Mouse (Mus musculus) kidney, postnatal 0 days (tissue): ENCODE data around the gene Spdye4a. TPM values are rescaled to one million over a fixed set of nuclear protein-coding genes. Genes with fewer than 3 reads are reported as not detected.
"Not testable (repeated sequence)": the region's sequence is repeated elsewhere in the genome, so short reads cannot be mapped to it uniquely, and the experiment has no call there.

Experiments
- ATAC-seq: fragments of 200-750 bp; cut with Nextera tagmentation; replicated peaks from 2 replicates; pipeline ENCODE4 v1.8.0; 2017; ENCODE audit warnings: low read depth, moderate number of reproducible peaks, moderate TSS enrichment, moderate library complexity; ENCODE audit not compliant: low FRiP score
- DNase-seq: peaks from one replicate; pipeline ENCODE4 v3.0.0-alpha.2; 2016; ENCODE audit warnings: low spot score
- H3K27ac ChIP-seq: fragments of 300-500 bp; sonication (generic); 2 replicates; pipeline ENCODE4 v1.5.1; 2014; ENCODE audit warnings: mild to moderate bottlenecking
- H3K27me3 ChIP-seq: fragments of 300-500 bp; sonication (generic); 2 replicates; pipeline ENCODE4 v1.6.1; 2014; ENCODE audit warnings: low read length, mixed read lengths; ENCODE audit not compliant: insufficient read depth
- H3K36me3 ChIP-seq: fragments of 300-500 bp; sonication (generic); 2 replicates; pipeline ENCODE4 v1.6.1; 2014; ENCODE audit warnings: low read length, mixed read lengths; ENCODE audit not compliant: insufficient read depth
- H3K4me1 ChIP-seq: fragments of 300-500 bp; sonication (generic); replicated peaks from 2 replicates; pipeline ENCODE4 v1.6.1; 2014; ENCODE audit warnings: antibody characterized with exemption, low read length, mixed read lengths; ENCODE audit not compliant: insufficient read depth
- H3K4me2 ChIP-seq: fragments of 300-500 bp; sonication (generic); 2 replicates; pipeline ENCODE4 v1.6.1; 2014; ENCODE audit warnings: mild to moderate bottlenecking, low read length, moderate library complexity, mixed read lengths
- H3K4me3 ChIP-seq: fragments of 300-500 bp; sonication (generic); replicated peaks from 2 replicates; pipeline ENCODE4 v1.5.1; 2014; ENCODE audit warnings: low read depth, low read length
- H3K9ac ChIP-seq: fragments of 300-500 bp; sonication (generic); 2 replicates; pipeline ENCODE4 v1.6.1; 2014; ENCODE audit warnings: low read depth, low read length
- H3K9me3 ChIP-seq: fragments of 300-500 bp; sonication (generic); replicated peaks from 2 replicates; pipeline ENCODE4 v1.6.1; 2016; ENCODE audit warnings: low read length, inconsistent platforms, mixed read lengths
- CTCF ChIP-seq: IDR thresholded peaks from 2 replicates; pipeline ENCODE4 v1.5.1; 2016; ENCODE audit warnings: antibody characterized with exemption, low read depth, mild to moderate bottlenecking, moderate library complexity
- WGBS: fragments of 180-500 bp; shearing (Covaris S2); extraction: QIAGEN DNeasy Blood & Tissue Kit; methylation state at CpG from one replicate; pipeline ENCODE4 v1.1.7; 2014; 5-methylcytosine and 5-hydroxymethylcytosine counted together
- polyA plus RNA-seq: library from polyadenylated mRNA; unstranded; fragments of >200 nt; fragmentation: Nextera tagmentation; extraction: Ambion mirVana; gene quantifications from 2 replicates; pipeline ENCODE4 v1.2.1, GENCODE M21; 2015

Gene Spdye4a
- polyA plus RNA-seq, 1 experiment from 2014 or later = not detected

GRCm38 (mm10) chr5:143213832-143214231 is 12.9 kb downstream of the Spdye4a start:
- Histone ChIP-seq H3K4me2 (no peak overlapping the region), H3K9me3 (no peaks in the 10 kb centered on the region), H3K36me3 (no peaks in the 10 kb centered on the region), H3K27ac (no peak overlapping the region), H3K27me3 (no peaks in the 10 kb centered on the region), H3K4me1 (no peaks in the 10 kb centered on the region), H3K4me3 (no peak overlapping the region), H3K9ac (no peak overlapping the region)
- 57% methylated on average over 2 of the region's 2 CpGs for WGBS
- DNase-seq (no peak), ATAC-seq (no peak)
- no peak for TF ChIP-seq CTCF

- H3K9ac ChIP-seq = no peak overlapping the region
- H3K27me3 ChIP-seq = no peaks in the 10 kb centered on the region
- no peaks in the 10 kb centered on the region for H3K9me3 ChIP-seq
- TF ChIP-seq CTCF = no peak
- H3K4me3 ChIP-seq = no peak overlapping the region
- WGBS = 76% methylated on average over 3 of the region's 3 CpGs
- no peak for ATAC-seq
- H3K4me1 ChIP-seq = no peaks in the 10 kb centered on the region
- no peaks in the 10 kb centered on the region for H3K36me3 ChIP-seq
- no peak for DNase-seq
- no peak overlapping the region for H3K27ac ChIP-seq
- no peak overlapping the region for H3K4me2 ChIP-seq
These were observed 21.7 kb downstream of the Spdye4a start for GRCm38 (mm10) chr5:143205015-143205414.

- Histone ChIP-seq H3K4me3 (no peak overlapping the region), H3K4me1 (no peaks in the 10 kb centered on the region), H3K36me3 (no peaks in the 10 kb centered on the region), H3K4me2 (no peak overlapping the region), H3K9me3 (no peaks in the 10 kb centered on the region), H3K27ac (no peak overlapping the region), H3K9ac (no peak overlapping the region), H3K27me3 (no peaks in the 10 kb centered on the region)
- DNase-seq = no peak
- TF ChIP-seq CTCF = no peak
- 86% methylated on average over 4 of the region's 4 CpGs for WGBS
- no peak for ATAC-seq
These were observed 30.2 kb downstream of the Spdye4a start for GRCm38 (mm10) chr5:143196506-143196905.

- 59% methylated on average over 2 of the region's 2 CpGs for WGBS
- H3K9me3 ChIP-seq = no peaks in the 10 kb centered on the region
- H3K36me3 ChIP-seq = no peaks in the 10 kb centered on the region
- no peak overlapping the region for H3K4me2 ChIP-seq
- H3K27me3 ChIP-seq = no peaks in the 10 kb centered on the region
- ATAC-seq = no peak
- TF ChIP-seq CTCF = no peak
- no peak for DNase-seq
- H3K4me3 ChIP-seq = no peak overlapping the region
- no peak overlapping the region for H3K9ac ChIP-seq
- H3K4me1 ChIP-seq = no peaks in the 10 kb centered on the region
- no peak overlapping the region for H3K27ac ChIP-seq
These were observed 31.5 kb downstream of the Spdye4a start for GRCm38 (mm10) chr5:143195166-143195565.

GRCm38 (mm10) chr5:143194747-143195146 is 31.9 kb downstream of the Spdye4a start:
- not testable (repeated sequence) for H3K9ac ChIP-seq, ATAC-seq, H3K27ac ChIP-seq, H3K4me1 ChIP-seq, H3K4me3 ChIP-seq, H3K27me3 ChIP-seq, H3K9me3 ChIP-seq, DNase-seq, H3K36me3 ChIP-seq, H3K4me2 ChIP-seq
- WGBS = 61% methylated on average over 8 of the region's 8 CpGs

GRCm38 (mm10) chr5:143192806-143193205 is 33.9 kb downstream of the Spdye4a start:
- H3K36me3 ChIP-seq = no peaks in the 10 kb centered on the region
- no peak overlapping the region for H3K4me2 ChIP-seq
- no peaks in the 10 kb centered on the region for H3K4me1 ChIP-seq
- no peak overlapping the region for H3K27ac ChIP-seq
- H3K27me3 ChIP-seq = no peaks in the 10 kb centered on the region
- ATAC-seq = no peak
- H3K9ac ChIP-seq = no peak overlapping the region
- DNase-seq = no peak
- TF ChIP-seq CTCF = no peak
- WGBS = 89% methylated on average over 8 of the region's 8 CpGs
- H3K9me3 ChIP-seq = no peaks in the 10 kb centered on the region
- H3K4me3 ChIP-seq = no peak overlapping the region

GRCm38 (mm10) chr5:143188014-143188413 is 38.7 kb downstream of the Spdye4a start:
- H3K27ac ChIP-seq, ATAC-seq, H3K27me3 ChIP-seq, H3K4me2 ChIP-seq, H3K9ac ChIP-seq, H3K9me3 ChIP-seq, H3K4me1 ChIP-seq, H3K4me3 ChIP-seq, DNase-seq, H3K36me3 ChIP-seq: not testable (repeated sequence)
- WGBS = no CpG with 5 or more reads among the region's 1 CpGs
